Mouse (Mus musculus): Measurements from ENCODE around the gene 1700067P10Rik.

The 1700067P10Rik gene

GRCm38 (mm10) chr17:48095718-48096121 lies 6.6 kb downstream of the 1700067P10Rik start:
- DNase-seq (ENCODE audit: low read depth, low spot score) = no peak

GRCm38 (mm10) chr17:48096321-48096720 lies 7.2 kb downstream of the 1700067P10Rik start:
- DNase-seq (ENCODE audit: low read depth, low spot score) = no peak

- no peak for DNase-seq (ENCODE audit: low read depth, low spot score)
Measured at GRCm38 (mm10) chr17:48097011-48097742, 8.1 kb downstream of the 1700067P10Rik start.

GRCm38 (mm10) chr17:48097743-48098527 lies 8.8 kb downstream of the 1700067P10Rik start:
- no peak for DNase-seq (ENCODE audit: low read depth, low spot score)

GRCm38 (mm10) chr17:48098528-48098890 lies 9.4 kb downstream of the 1700067P10Rik start:
- DNase-seq (ENCODE audit: low read depth, low spot score) = no peak

GRCm38 (mm10) chr17:48099312-48099711 lies 10.2 kb downstream of the 1700067P10Rik start:
- DNase-seq (ENCODE audit: low read depth, low spot score) = no peak

- DNase-seq (ENCODE audit: low read depth, low spot score) = peak; percentile 29
Measured at GRCm38 (mm10) chr17:48100441-48101417, 11.6 kb downstream of the 1700067P10Rik start.

- no peak for DNase-seq (ENCODE audit: low read depth, low spot score)
Measured at GRCm38 (mm10) chr17:48107333-48107732, 18.2 kb downstream of the 1700067P10Rik start.

GRCm38 (mm10) chr17:48107862-48108261 lies 18.7 kb downstream of the 1700067P10Rik start:
- DNase-seq (ENCODE audit: low read depth, low spot score) = no peak

- DNase-seq (ENCODE audit: low read depth, low spot score) = no peak
Measured at GRCm38 (mm10) chr17:48108520-48108919, 19.4 kb downstream of the 1700067P10Rik start.

GRCm38 (mm10) chr17:48110547-48111287 lies 21.6 kb downstream of the 1700067P10Rik start:
- no peak for DNase-seq (ENCODE audit: low read depth, low spot score)

- no peak for DNase-seq (ENCODE audit: low read depth, low spot score)
Measured at GRCm38 (mm10) chr17:48118570-48118969, 29.5 kb downstream of the 1700067P10Rik start.

GRCm38 (mm10) chr17:48119656-48120055 lies 30.5 kb downstream of the 1700067P10Rik start:
- DNase-seq (ENCODE audit: low read depth, low spot score) = peak; percentile 56

- no peak for DNase-seq (ENCODE audit: low read depth, low spot score)
Measured at GRCm38 (mm10) chr17:48120456-48120855, 31.3 kb downstream of the 1700067P10Rik start.

GRCm38 (mm10) chr17:48132810-48133209 lies 43.7 kb downstream of the 1700067P10Rik start:
- DNase-seq (ENCODE audit: low read depth, low spot score) = no peak
